Mouse (Mus musculus) effector memory CD4-positive, alpha-beta T cell, adult 5 months (primary cell): ENCODE results near the gene Nfam1. TPM values are rescaled to one million over a fixed set of nuclear protein-coding genes. Genes with fewer than 3 reads are reported as not detected.

Experiments used
- polyA plus RNA-seq: library from polyadenylated mRNA; unstranded; fragments of 100-300 nt; shearing (Covaris generic); gene quantifications from one replicate; pipeline ENCODE4 v1.2.1, GENCODE M21; 2017

The Nfam1 gene
- 0.11 TPM for polyA plus RNA-seq

DNA sequence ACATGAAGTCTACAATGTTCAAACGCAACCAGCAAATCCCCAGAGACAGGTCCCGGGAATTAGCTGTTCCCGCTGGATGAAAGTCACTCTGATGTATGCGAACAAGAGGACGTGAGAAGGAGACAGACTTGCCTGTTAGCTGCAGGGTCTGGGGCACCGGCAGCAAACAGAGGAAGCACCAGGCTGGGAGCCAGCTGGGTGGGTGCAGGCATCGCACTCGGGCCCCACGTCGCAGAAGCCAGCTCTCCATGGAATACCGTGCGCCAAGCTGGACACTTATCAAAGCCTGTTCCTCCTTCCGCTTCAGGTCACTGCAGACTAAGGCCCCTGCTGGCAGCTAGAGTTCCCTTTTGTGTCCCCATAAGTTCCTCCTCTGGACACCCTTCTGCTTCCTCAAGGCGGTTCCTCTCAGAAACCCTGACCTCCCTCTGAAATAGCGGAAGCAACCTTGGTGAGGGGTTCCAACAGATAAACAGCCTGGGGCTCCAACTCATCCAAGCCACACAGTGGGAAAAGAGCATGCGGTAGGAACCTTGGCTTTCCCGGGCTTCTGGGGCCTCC, at the start of gene Nfam1:
Gene Nfam1 (minus strand): TSS at position 326 of the 561 bp plus-strand sequence.

DNA sequence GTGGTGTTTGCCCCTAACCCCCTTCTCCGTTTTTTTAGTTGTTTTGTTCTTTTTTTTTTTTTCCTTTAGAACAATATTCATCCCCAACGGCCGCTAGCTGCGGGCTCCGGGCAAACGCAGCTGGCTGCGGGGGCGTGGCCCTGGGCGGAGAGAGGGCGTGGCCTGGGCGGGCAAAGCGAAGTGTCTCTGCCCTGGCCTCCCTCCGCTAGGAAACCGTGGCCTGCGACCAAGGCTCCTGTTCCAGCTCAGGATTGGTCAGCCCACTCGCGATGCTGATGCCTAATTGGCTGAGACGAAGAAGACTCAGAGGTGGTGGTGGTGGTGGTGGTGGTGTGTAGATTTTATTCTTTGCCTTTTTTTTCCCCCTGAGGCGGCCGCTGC, 45.4 kb downstream of the Nfam1 start, which contains the start of gene Tcf20:
Gene Tcf20 (minus strand): TSS at position 141 of the 381 bp plus-strand sequence.

Other genes starting within 250 kb of the Nfam1 start
- gene Cyp2d26, start 239.0 kb downstream of the Nfam1 start, polyA plus RNA-seq, result not detected
- 7.3 TPM for gene Tcf20, start 45.4 kb downstream of the Nfam1 start, polyA plus RNA-seq
- 51.6 TPM for gene Serhl, start 56.2 kb upstream of the Nfam1 start, polyA plus RNA-seq
- gene Rrp7a, start 89.5 kb upstream of the Nfam1 start, polyA plus RNA-seq, result 78.3 TPM
- 158 TPM for gene Poldip3, start 116.1 kb upstream of the Nfam1 start, polyA plus RNA-seq
- 96.1 TPM for gene Cyb5r3, start 139.3 kb upstream of the Nfam1 start, polyA plus RNA-seq
- not detected for gene A4galt, start 218.5 kb upstream of the Nfam1 start, polyA plus RNA-seq